Mouse (Mus musculus) right cerebral cortex, adult 18-20 months (tissue): ENCODE results near the gene Gm7347.
"Not testable (repeated sequence)": the region's sequence is repeated elsewhere in the genome, so short reads cannot be mapped to it uniquely, and the experiment has no call there.

Experiments
- DNase-seq: peaks from one replicate; pipeline ENCODE4 v3.0.0; 2022; ENCODE audit warnings: mixed read lengths

Gm7347 gene

GRCm38 (mm10) chr5:26058481-26058880 lies at the start of gene Gm7347:
TSS of gene Gm7347 (minus strand) at chr5:26058581.
- DNase-seq, result not testable (repeated sequence)

- not testable (repeated sequence) for DNase-seq
These were observed 46.9 kb upstream of the Gm7347 start, which contains the start of gene 5031410I06Rik for GRCm38 (mm10) chr5:26105262-26105661. TSS of gene 5031410I06Rik (minus strand) at chr5:26105362.

DNA sequence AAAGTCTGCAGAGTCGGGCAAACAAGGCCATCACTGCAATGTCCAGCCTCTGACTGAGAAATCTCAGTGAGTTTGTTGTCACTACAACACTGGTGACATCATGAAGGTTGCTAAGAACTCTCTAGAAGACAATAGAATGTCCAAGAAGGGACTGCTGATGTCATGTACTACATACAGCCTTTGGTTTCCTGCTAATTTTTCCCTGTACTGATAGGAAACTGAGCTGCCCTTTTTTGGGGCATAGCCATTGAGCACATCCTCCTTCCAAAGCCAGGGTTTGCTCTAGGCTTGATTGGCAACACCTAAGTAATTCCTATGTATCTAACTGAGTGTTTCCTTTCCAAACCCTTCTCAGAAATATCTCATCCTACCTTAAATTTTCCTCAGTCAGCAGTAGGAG lies 30.8 kb upstream of the Gm7347 start, which contains the start of gene Gm10471:
TSS of gene Gm10471 (minus strand) at position 101 of the 400 bp plus-strand sequence.
- not testable (repeated sequence) for DNase-seq

- not testable (repeated sequence) for DNase-seq
These were observed 20.6 kb upstream of the Gm7347 start for GRCm38 (mm10) chr5:26079023-26079422.

DNA sequence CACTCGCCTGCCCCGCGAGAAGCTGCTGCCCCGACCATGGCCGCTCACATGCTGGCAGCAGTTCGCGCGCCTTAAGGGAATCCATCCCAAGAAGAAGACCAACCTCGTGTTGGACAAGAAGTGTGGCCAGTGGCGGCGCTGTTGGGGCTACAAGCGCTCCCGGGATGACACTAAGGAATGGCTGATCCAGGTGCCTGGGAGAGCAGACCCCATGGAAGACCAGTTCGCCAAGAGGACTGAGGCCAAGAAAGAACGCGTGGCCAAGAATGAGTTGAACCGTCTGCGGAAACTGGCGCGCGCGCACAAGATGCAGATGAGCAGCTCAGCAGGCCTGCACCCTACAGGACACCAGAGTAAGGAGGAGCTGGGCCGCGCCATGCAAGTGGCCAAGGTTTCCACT lies 12.3 kb upstream of the Gm7347 start:
- DNase-seq, result no peak

- DNase-seq, result not testable (repeated sequence)
These were observed 18.9 kb downstream of the Gm7347 start, which contains the start of gene Speer4a for GRCm38 (mm10) chr5:26039458-26039857. TSS of gene Speer4a (minus strand) at chr5:26039558.

DNA sequence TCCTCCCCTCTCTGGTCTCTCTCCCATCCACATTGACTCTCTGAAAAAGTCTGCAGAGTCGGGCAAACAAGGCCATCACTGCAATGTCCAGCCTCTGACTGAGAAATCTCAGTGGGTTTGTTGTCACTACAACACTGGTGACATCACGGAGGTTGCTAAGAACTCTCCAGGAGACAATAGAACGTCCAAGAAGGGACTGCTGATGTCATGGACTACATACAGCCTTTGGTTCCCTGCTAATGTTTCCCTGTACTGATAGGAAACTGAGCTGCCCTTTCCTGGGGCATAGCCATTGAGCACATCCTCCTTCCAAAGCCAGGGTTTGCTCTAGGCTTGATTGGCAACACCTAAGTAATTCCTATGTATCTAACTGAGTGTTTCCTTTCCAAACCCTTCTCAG lies 35.6 kb downstream of the Gm7347 start, which contains the start of gene Gm5862:
TSS of gene Gm5862 (minus strand) at position 101 of the 400 bp plus-strand sequence.
- DNase-seq, result not testable (repeated sequence)

DNA sequence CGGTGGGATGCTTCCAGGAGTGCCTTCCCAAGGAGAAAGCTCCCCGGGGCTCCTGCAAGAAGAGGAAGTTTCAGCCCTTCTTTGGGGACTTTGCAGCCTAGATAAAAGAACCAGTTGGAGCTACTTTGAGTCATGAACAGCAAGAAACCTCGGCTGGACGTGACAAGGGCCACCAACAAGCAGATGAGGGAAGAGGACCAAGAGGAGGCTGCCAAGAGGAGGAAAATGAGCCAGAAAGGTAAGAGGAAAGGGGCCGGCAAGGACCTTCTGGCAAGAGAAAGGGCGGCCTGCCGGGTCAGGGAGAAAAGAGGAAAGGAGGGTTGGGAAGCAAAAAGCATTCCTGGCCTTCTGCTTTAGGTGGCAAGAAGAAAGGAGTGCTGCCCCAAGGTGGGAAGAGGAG lies 50.7 kb downstream of the Gm7347 start:
- not testable (repeated sequence) for DNase-seq

GRCm38 (mm10) chr5:26006937-26007695 lies 51.3 kb downstream of the Gm7347 start:
- DNase-seq, result peak; percentile 10

DNA sequence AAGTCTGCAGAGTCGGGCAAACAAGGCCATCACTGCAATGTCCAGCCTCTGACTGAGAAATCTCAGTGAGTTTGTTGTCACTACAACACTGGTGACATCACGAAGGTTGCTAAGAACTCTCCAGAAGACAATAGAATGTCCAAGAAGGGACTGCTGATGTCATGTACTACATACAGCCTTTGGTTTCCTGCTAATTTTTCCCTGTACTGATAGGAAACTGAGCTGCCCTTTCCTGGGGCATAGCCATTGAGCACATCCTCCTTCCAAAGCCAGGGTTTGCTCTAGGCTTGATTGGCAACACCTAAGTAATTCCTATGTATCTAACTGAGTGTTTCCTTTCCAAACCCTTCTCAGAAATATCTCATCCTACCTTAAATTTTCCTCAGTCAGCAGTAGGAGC lies 53.7 kb downstream of the Gm7347 start, which contains the start of gene Gm1979:
TSS of gene Gm1979 (minus strand) at position 101 of the 400 bp plus-strand sequence.
- not testable (repeated sequence) for DNase-seq
